Mouse (Mus musculus): ENCODE measurements around the gene Qdpr.

Gene Qdpr

GRCm38 (mm10) chr5:45449831-45450716 lies at the start of gene Qdpr:
Gene Qdpr, minus strand, starts transcription at chr5:45450236.
- peak; percentile 100 for DNase-seq (ENCODE audit: low read depth, low spot score)

DNA sequence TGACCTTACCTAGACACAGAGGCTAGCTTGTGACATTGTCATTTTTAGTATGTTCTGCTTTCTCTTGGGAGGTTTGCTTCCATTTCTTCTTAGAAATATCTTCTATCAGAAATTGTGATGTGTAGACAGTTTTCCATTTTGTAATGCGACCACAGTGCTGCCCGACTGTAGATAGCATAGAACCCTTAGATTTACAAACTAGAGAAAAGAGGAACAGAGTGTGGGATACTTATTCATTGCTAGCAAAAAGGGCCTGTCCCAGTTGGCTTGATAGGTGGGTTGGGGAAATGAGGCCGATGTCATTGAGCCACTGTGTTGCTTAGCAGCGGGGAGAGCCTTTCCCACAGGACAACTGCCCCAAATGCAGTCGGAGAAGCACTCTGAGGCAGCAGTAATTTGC lies 47.5 kb upstream of the Qdpr start:
- DNase-seq (ENCODE audit: low read depth, low spot score), result no peak

GRCm38 (mm10) chr5:45496930-45497550 lies 47.0 kb upstream of the Qdpr start:
- peak; percentile 43 for DNase-seq (ENCODE audit: low read depth, low spot score)

- DNase-seq (ENCODE audit: low read depth, low spot score), result no peak
Measured at GRCm38 (mm10) chr5:45496479-45496878, 46.4 kb upstream of the Qdpr start.

DNA sequence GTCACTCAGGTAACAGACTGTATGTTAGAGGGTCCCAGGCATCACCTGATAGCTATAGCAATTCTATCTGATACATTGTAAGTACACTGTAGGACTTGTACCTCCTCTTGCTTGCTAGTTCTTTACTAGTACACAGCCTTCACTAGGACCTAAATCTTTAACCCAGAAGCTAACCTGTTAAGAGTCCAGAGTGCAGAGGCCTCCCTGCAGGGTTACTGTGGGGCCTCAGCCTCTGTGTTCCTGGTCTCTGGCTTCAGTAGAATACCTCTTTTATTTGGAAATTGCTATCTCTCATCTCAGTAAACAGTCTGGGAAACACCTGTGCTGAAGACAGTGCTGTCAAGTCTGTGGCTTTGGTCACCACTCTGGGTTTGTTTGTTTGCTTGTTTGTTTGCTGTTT lies 46.0 kb upstream of the Qdpr start:
- no peak for DNase-seq (ENCODE audit: low read depth, low spot score)

DNA sequence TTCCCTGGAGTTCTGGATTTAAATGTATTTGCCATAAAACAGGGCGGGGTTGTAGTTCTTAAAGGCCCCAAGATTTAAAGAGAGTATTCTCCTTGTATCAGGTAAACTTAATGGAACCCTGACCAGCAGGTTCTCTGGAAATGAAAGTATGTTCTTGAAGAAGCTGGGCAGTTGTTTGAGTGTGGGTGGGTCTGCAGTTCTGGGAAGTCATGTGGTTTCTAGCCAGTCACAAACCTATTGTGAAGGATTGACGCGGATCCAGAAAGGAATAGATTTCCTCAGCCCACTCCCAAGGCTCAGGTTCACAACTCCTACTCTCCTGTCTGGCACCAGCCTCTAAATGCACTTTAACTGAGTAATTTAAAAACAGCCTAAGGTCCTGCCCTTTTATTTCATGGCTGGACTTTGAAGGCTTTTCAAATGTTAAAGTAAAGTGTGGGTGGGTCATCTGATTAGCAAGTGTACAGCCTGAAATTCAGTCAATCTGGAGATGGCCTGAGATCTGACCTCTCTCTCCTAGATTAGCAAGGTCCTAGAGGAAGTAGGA lies 45.5 kb upstream of the Qdpr start:
- DNase-seq (ENCODE audit: low read depth, low spot score), result no peak

- DNase-seq (ENCODE audit: low read depth, low spot score), result no peak
Measured at GRCm38 (mm10) chr5:45494093-45494755, 44.2 kb upstream of the Qdpr start.

- peak; percentile 98 for DNase-seq (ENCODE audit: low read depth, low spot score)
Measured at GRCm38 (mm10) chr5:45493191-45494092, 43.4 kb upstream of the Qdpr start, which contains the start of gene Lap3. Gene Lap3, plus strand, starts transcription at chr5:45493374.

DNA sequence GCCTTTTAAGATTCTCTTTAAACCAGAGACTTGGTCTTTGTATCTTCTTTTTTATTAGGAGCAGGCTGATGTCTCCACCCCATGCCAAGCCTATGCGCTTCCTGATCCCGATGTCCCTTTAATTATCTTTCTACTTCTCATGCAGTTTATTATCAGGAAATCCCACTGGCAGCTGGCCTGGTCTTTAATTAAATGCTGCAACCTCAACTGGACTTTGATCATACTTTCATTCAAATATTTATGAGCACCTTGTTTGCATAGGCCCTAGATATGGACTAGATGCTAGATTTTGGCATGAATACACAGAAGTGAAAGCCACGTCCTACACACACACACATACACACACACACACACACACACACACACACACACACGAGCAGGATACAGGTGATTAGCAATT lies 41.7 kb upstream of the Qdpr start:
- no peak for DNase-seq (ENCODE audit: low read depth, low spot score)

GRCm38 (mm10) chr5:45483654-45484053 lies 33.6 kb upstream of the Qdpr start:
- no peak for DNase-seq (ENCODE audit: low read depth, low spot score)

DNA sequence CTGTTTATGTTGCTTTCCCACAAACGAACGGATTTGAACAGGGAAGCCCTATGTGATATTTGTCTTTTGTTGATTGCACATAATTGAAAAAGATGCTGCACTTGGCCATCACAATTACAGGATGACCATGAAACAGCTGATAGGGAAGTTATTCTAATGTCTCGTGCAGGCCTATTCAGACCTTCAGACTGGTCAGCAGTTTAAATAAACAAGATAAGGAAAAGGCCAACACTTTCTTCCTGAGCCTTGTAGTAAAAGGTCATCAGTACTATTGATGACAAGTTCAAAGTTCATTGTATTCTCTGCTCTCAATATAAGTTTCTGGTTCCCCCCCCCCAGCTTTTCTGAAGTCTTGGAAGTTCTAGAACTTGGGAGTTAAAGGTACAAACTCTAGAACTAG lies 32.6 kb upstream of the Qdpr start:
- DNase-seq (ENCODE audit: low read depth, low spot score), result no peak

- no peak for DNase-seq (ENCODE audit: low read depth, low spot score)
Measured at GRCm38 (mm10) chr5:45481125-45481524, 31.1 kb upstream of the Qdpr start.

DNA sequence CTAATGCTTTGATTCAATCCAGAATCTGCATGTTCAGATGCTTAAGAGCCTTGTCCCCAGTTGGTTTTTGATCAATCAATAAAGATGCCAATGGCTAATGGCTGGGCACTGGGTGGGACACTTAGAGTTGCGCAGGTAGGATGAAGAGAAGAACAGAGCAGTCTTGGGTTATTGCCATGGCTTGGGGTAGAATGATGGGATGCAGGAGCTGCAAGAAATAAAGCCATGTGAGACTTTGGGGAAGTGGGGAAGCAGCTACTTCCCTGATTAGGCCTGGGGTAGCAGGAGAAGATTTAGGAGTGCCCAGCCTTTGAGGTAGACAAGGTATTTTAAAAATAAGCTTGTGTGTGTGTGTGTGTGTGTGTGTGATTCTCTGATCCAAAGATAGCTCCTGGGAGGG lies 30.0 kb upstream of the Qdpr start:
- no peak for DNase-seq (ENCODE audit: low read depth, low spot score)

DNA sequence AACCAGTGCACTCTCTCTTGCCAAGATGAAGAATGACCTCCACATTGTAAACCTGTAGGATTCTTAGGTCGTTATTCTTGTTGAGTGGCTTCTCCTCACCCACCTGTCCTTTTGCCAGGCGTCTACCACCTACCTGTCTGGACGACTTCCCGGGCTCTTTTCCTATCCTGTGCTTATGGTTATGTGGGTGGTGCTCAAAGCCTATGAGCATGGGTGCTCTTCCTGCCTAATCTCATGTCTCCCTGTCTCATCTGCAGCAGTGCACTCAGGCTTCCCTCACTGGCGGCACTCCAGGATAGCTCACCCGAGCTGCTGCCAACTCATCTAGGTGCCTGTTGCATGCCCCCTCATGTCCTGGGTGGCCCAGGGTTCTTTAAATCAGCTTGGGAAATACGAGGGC lies 27.6 kb upstream of the Qdpr start:
- DNase-seq (ENCODE audit: low read depth, low spot score), result no peak

DNA sequence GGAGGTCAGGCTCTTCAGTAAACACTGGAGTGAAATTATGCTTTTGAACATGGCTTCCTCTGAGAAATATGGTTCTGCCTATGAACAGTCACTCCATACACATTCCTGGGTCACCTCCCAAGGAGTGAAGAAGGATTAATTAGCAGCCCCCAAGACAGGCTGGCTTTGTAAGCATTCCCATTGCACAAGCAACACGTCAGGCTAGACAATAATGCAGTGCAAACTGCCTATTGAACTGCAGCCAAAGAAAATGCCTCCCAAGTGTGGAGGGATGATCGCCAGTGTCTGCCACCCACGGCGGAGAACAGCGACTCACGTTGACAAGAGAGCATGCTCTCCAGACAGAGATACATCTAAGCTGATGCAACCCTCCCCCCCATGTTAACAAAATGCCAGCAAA lies 26.3 kb upstream of the Qdpr start:
- peak; percentile 72 for DNase-seq (ENCODE audit: low read depth, low spot score)

DNA sequence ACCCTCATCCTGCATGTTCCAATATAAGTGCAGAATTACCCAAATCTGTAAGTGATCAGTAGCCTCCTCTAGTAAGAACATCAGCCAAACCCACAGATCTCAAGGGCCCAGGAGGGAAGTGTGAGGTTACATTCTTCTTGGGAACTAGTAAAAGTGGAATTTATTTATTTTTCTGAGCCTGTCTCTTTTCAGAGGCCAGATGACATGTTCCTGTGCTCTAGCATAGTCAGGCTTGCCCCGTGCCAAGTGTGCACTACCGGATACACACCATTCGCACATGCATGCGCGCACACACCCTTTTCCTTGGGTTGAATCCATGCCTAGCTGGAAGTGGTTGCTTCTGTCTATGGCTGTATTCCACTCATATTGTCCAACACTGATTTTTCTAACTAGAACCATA lies 25.7 kb upstream of the Qdpr start:
- DNase-seq (ENCODE audit: low read depth, low spot score), result peak; percentile 71

GRCm38 (mm10) chr5:45474758-45475157 lies 24.7 kb upstream of the Qdpr start:
- no peak for DNase-seq (ENCODE audit: low read depth, low spot score)

- DNase-seq (ENCODE audit: low read depth, low spot score), result peak; percentile 96
Measured at GRCm38 (mm10) chr5:45474215-45474614, 24.2 kb upstream of the Qdpr start.

- DNase-seq (ENCODE audit: low read depth, low spot score), result no peak
Measured at GRCm38 (mm10) chr5:45473521-45473920, 23.5 kb upstream of the Qdpr start.

- DNase-seq (ENCODE audit: low read depth, low spot score), result peak; percentile 98
Measured at GRCm38 (mm10) chr5:45472880-45473450, 22.9 kb upstream of the Qdpr start.

- no peak for DNase-seq (ENCODE audit: low read depth, low spot score)
Measured at GRCm38 (mm10) chr5:45454456-45454855, 4.4 kb upstream of the Qdpr start.

Data from 3T3-L1 (cell line).